Mouse (Mus musculus) E14TG2a.4 (cell line): ENCODE measurements at regions not wholly inside any gene's neighbourhood (a gene's known extent, or its start where the extent isn't known, plus 50 kb on each side); places are given as distances from the start of the nearest gene placed in this dataset.

Experiments used
- H3K27me3 ChIP-seq: 2 replicates; pipeline ENCODE4 v1.6.1; 2014; ENCODE audit warnings: low read length, control low read depth; ENCODE audit not compliant: insufficient read depth
- H3K36me3 ChIP-seq: 2 replicates; pipeline ENCODE4 v1.6.1; 2014; ENCODE audit warnings: low read length, control low read depth; ENCODE audit not compliant: insufficient read depth
- H3K4me1 ChIP-seq: replicated peaks from 2 replicates; pipeline ENCODE4 v1.6.1; 2014; ENCODE audit warnings: low read depth, low read length, control low read depth
- H3K4me3 ChIP-seq: replicated peaks from 2 replicates; pipeline ENCODE4 v1.5.1; 2014; ENCODE audit warnings: mild to moderate bottlenecking, low read length
- H3K9me3 ChIP-seq: 2 replicates; pipeline ENCODE4 v1.6.1; 2014; ENCODE audit warnings: low read length, control low read depth
- CTCF ChIP-seq: conservative IDR thresholded peaks from 2 replicates; pipeline ENCODE4 v1.5.1; 2014; ENCODE audit warnings: low read length
- NANOG ChIP-seq: IDR thresholded peaks from 2 replicates; pipeline ENCODE4 v1.6.1; 2014; ENCODE audit warnings: borderline replicate concordance, low read length, mixed read lengths
- POU5F1 ChIP-seq: IDR thresholded peaks from 2 replicates; pipeline ENCODE4 v1.6.1; 2014; ENCODE audit warnings: low read length, borderline replicate concordance

DNA sequence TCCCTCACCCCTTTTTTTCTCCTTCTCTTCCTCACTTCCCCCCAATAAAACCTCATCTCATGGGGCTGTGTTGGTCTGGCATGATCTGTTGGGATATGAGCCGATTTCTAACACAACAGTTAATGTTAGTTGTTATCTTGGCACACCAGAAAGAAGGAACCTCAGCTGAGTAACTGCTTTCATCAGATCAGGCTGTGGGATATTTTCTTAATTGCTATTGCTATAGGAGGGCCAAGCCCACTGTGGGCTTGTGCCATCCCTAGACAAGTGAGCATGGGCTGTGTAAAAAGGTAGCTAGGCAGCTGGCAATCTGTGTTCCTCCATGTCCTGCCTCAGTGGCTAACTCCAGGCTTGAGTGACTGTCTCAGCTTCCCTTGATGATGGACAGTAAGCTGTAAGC, 73.9 kb upstream of the Zfp644 start:
- H3K36me3 ChIP-seq: no peaks in the 10 kb centered on the region
- H3K4me1 ChIP-seq: peaks cover 61% of the 10 kb centered on the region
- peaks cover 5% of the 10 kb centered on the region; the same call in 1 of the 2 replicates for H3K27me3 ChIP-seq
- H3K9me3 ChIP-seq: no peaks in the 10 kb centered on the region
- TF ChIP-seq POU5F1 (no peak), CTCF (no peak), NANOG (no peak)
- no peak overlapping the region for H3K4me3 ChIP-seq

DNA sequence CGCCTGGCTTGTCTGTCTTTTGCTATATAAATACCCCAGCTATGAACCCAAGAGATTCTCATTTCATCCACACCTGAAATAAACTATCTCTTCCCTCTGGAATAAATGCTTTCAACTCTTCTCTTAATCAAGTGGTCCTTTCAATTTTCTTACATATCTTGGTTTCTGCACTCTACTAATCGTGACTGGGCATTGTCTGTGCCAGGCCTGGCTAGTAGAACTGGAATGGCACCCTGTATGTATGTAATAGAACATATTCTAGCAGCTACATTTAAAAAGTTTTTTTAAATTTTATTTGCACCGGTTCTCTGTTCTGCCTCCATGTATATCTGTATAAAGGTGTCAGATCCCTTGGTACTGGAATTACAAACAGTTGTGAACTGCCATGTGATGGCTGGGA, 68.2 kb upstream of the Zfp644 start:
- TF ChIP-seq CTCF (no peak), NANOG (no peak), POU5F1 (no peak)
- Histone ChIP-seq H3K9me3 (no peaks in the 10 kb centered on the region), H3K36me3 (no peaks in the 10 kb centered on the region), H3K4me3 (no peak overlapping the region), H3K27me3 (peaks cover 16% of the 10 kb centered on the region), H3K4me1 (peaks cover 10% of the 10 kb centered on the region)

DNA sequence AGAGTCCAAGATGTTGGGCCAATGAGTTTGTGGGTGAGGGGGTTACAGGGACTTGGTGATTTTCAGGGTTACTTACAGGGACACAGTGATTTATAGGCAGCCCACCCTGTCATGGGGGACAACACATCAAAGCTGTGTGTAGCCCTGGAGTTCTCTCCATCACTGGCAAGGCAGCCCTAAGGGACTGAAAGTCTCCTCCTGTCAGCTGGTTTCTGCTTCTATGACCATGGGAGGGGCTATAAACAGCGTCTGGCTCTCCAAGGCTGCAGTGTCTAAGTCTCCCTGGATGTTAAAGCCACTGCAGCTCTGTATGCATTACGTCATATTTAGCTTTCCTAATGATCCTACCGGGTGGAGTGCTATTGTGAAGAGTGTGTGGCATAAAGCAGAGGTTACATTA, 66.2 kb upstream of the Zfp644 start:
- Histone ChIP-seq H3K4me3 (no peak overlapping the region), H3K27me3 (peaks cover 28% of the 10 kb centered on the region), H3K9me3 (no peaks in the 10 kb centered on the region), H3K4me1 (peaks cover 6% of the 10 kb centered on the region), H3K36me3 (no peaks in the 10 kb centered on the region)
- no peak for TF ChIP-seq POU5F1

DNA sequence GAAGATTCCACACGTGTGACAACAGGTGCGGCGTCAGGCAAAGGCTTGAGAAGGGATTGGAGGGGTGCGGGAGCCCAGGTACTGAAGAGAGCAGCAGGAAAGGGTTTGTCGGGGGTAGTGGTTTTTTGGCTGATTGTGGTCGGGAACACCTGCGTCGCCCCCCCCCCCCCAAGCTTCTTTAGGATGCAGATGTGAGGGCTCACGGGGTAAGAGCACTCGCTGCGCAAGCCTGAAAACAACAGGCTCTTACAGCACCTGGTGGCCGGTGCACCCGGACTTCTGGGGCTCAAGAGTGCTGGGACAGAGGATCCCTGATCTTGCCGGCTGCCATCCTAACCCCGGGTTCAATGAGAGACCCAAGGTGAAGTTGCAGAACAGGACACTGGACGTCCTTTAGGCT, 60.9 kb upstream of the Zfp644 start:
- no peaks in the 10 kb centered on the region for H3K36me3 ChIP-seq
- peaks cover 32% of the 10 kb centered on the region for H3K4me1 ChIP-seq
- 0 out of 2 replicates have a peak overlapping the region, but pooled peaks have one; percentile 45 for H3K4me3 ChIP-seq
- no peaks in the 10 kb centered on the region for H3K9me3 ChIP-seq
- TF ChIP-seq POU5F1: no peak
- no peak for TF ChIP-seq CTCF
- no peak for TF ChIP-seq NANOG
- peaks cover 33% of the 10 kb centered on the region for H3K27me3 ChIP-seq

DNA sequence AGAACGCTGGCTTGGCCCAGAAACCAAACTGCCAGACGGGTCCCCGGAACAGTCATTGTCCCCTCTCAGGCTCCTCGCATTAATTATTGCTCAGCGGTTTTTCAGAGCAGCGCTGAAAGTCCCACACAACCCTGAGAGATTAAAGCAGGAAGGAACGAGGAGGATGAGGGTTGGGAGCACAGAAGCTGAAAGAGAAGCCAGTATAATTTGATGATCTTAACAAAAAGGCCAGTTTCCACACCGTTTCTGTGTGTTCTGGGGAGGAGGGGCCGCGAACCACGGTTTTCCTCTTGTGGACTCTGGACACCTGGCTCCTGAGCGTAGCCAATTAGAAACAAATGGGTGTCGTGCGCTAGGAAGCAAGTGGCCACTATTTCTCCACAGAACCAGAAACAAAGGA, 60.3 kb upstream of the Zfp644 start:
- TF ChIP-seq POU5F1: no peak
- TF ChIP-seq NANOG: no peak
- no peak for TF ChIP-seq CTCF
- Histone ChIP-seq H3K4me1 (peaks cover 36% of the 10 kb centered on the region), H3K27me3 (peaks cover 33% of the 10 kb centered on the region), H3K36me3 (no peaks in the 10 kb centered on the region), H3K4me3 (peak overlapping the region; percentile 45; the same call in 1 of the 2 replicates), H3K9me3 (no peaks in the 10 kb centered on the region)

DNA sequence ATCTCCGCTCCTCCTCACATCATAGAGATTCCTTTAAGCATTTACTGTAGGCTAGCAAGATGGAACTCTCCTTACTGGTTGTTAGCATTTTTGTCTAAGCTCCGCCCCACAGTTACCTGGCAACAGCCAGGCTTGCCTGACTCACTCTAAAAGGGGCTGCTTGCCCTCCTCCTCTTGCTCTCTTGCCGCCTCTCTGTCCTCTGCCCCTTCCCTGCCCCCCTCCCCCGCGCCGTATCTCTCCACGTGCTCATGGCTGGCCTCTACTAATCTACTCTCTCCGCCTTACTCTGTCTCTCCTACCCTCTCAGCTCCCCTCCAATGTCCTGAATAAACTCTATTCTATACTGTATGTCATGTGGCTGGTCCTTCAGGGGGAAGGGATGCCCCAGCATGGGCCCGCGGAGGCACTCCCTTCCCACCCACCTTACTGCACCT, 59.9 kb upstream of the Zfp644 start:
- Histone ChIP-seq H3K9me3 (no peaks in the 10 kb centered on the region), H3K36me3 (no peaks in the 10 kb centered on the region), H3K4me3 (peak overlapping the region; percentile 45; the same call in 1 of the 2 replicates), H3K27me3 (peaks cover 33% of the 10 kb centered on the region), H3K4me1 (peaks cover 39% of the 10 kb centered on the region)
- TF ChIP-seq NANOG (no peak), CTCF (no peak), POU5F1 (no peak)

DNA sequence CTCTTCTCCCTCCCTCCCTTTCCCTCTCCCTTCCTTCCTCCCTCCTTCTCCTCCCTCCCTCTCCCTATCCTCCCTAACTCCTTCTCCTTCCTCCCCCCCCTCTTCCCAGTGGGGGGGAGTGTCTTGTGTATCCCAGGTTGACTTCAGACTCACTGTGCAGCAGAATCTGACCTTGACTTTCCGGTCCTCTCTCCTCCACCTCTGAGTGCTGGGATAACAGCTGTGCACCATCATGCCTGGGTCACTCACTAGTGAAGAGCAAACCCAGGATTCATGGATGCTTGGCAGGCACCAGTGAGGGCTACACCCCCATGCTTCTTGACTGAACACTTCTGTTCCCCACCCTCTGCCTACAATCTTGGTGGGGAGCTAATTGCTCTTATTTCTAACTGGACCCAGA, 56.2 kb upstream of the Zfp644 start:
- Histone ChIP-seq H3K36me3 (no peaks in the 10 kb centered on the region), H3K4me3 (no peak overlapping the region), H3K4me1 (peaks cover 35% of the 10 kb centered on the region), H3K9me3 (no peaks in the 10 kb centered on the region), H3K27me3 (peaks cover 11% of the 10 kb centered on the region)
- no peak for TF ChIP-seq POU5F1
- no peak for TF ChIP-seq NANOG
- no peak for TF ChIP-seq CTCF

DNA sequence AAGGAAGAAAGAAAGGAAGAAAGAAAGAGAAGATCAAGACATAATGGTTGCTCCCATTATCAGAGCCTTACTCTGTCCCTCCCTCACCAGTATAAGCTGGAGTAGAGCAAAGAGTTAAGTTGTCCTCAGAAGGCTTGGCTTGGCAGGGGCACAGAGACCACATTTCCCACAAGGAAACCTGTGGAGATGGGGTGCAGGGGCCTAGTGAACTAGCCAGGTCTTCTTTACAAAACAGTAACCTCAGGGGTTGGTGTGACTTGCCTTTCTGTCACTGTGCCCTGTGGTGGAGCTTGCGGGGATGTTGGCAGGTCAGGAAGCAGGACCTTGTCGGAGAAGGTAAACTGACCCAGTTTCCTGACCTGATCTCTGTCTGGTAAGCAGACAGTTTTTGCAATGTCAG, 53.1 kb upstream of the Zfp644 start:
- Histone ChIP-seq H3K4me3 (no peak overlapping the region), H3K9me3 (peaks cover 2% of the 10 kb centered on the region; the same call in 1 of the 2 replicates), H3K36me3 (no peaks in the 10 kb centered on the region), H3K4me1 (peaks cover 13% of the 10 kb centered on the region), H3K27me3 (peaks cover 5% of the 10 kb centered on the region; the same call in 1 of the 2 replicates)
- TF ChIP-seq CTCF (no peak), POU5F1 (no peak), NANOG (no peak)

DNA sequence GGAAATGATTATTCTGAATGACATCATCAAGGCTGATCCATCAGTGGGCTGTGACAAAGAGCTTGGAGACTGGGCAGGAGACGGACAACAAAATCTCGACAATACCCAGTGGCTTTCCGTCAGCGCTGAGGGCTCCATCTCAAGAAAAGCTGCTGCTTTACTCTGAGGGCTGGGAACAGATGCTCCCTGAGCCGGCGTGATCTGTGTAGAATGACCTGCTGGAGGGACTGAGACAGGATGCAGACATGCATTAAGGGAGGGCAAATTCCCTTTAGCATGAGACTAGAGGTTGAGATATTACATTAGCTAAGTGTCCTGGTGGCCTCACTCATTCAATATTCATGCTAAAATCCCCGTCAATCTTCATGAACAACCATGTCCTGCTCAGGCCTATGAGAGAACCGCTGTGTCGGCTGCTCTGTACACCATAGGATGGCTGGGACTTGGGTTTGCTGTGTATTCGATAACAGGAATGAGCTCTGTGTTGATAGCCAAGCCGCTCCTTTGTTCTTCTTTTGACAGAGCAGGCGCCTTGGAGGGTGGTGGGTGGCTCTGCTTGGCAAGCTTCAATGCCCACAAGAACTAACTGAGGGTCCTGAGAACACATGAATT, 51.5 kb upstream of the Zfp644 start:
- Histone ChIP-seq H3K27me3 (peaks cover 8% of the 10 kb centered on the region; the same call in 1 of the 2 replicates), H3K4me1 (peaks cover 13% of the 10 kb centered on the region), H3K4me3 (no peak overlapping the region), H3K36me3 (no peaks in the 10 kb centered on the region), H3K9me3 (peaks cover 18% of the 10 kb centered on the region)
- TF ChIP-seq CTCF (no peak), POU5F1 (no peak)
